Mouse (Mus musculus) layer of hippocampus, adult 11-12 months (tissue): ENCODE data around the gene Mybphl.
A peak's percentile ranks its signal among the peaks of the same experiment; 100 is the strongest.

Experiments
- DNase-seq: peaks from one replicate; pipeline ENCODE4 v3.0.0; 2022; ENCODE audit warnings: low spot score

Gene Mybphl

DNA sequence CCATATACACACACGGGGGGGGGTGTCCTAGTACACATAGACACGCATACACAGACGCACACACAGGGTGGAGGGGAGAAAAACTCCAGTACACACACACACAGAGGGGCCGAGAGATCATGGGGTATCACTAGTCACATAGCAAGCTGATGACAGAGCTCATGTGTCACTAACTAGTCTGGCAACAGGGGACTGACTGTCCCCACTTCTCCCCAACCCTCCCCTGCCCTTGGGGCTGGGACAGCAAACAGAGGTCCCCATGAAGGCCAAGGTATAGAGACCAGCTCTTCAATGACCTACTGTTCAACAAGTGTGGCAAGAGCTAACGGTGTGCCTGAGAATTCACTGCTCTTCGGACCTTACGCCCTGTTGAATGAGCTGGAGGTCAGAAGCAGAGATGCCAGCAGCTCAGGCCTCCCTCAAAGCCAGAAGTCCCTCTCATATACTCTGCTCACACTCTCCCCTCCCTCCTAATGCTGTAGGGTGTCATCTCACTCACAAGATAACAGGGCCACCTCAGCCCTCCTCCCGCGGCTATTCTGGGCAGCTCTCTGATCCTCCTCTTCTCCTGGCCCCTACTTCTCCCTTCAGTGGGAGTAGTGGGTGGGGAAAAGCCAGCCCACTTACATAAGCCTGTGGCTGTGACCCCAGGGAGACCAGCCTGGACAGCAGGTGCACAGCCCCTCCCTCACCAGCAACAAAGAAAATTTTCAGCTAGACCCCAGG, at the start of gene Mybphl:
Gene Mybphl, plus strand, starts transcription at position 642 of the 726 bp plus-strand sequence.
- no peak for DNase-seq

- no peak for DNase-seq
Observed at GRCm38 (mm10) chr3:108318517-108318916, 46.2 kb upstream of the Mybphl start.

- DNase-seq, result no peak
Observed at GRCm38 (mm10) chr3:108321671-108322070, 43.0 kb upstream of the Mybphl start.

- DNase-seq, result no peak
Observed at GRCm38 (mm10) chr3:108322136-108322535, 42.6 kb upstream of the Mybphl start.

- DNase-seq, result no peak
Observed at GRCm38 (mm10) chr3:108322962-108323361, 41.7 kb upstream of the Mybphl start.

- no peak for DNase-seq
Observed at GRCm38 (mm10) chr3:108324837-108325236, 39.9 kb upstream of the Mybphl start.

GRCm38 (mm10) chr3:108325521-108325920, 39.2 kb upstream of the Mybphl start:
- no peak for DNase-seq

GRCm38 (mm10) chr3:108327275-108327674, 37.4 kb upstream of the Mybphl start:
- DNase-seq, result peak; percentile 49

DNA sequence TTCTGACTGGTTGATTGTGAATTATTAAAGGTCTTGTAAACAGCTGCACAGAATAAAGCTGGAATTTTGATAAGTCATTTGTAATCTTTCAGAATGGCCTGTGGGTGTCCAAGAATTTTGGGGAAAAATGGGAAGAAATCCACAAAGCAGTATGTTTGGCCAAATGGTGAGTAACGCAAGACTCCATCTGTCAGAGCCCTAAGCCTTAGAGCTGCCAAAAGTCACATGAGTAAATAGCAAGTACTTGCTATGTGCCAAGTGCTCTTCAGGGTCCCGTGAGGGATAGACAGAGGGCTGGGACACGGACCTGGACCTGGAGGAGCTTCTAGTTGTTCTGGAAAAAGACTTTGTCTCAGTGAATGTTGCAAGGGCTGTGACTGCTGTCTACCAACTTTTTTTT, 36.8 kb upstream of the Mybphl start:
- no peak for DNase-seq

- DNase-seq, result peak; percentile 53
Observed at GRCm38 (mm10) chr3:108328441-108328841, 36.3 kb upstream of the Mybphl start.

DNA sequence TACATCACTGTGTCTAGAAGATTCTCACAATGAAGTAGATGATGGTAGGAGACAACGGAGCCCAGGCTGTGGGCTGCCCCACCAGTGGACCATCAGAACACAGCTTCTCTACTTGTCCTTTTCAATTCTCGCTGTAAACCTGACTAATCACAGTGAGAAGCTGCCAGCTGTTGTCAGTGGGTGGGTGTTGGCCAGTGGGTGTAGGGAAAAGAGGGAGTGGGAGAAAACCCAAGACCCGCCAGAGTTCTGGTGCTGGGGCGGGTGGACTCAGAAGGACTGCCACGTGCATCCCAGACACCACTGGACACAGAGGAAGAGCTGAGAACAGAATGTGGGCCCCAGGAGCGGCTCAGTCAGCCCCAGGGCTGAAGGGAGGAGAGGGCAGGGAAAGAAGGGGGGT, 33.9 kb upstream of the Mybphl start:
- DNase-seq, result no peak

DNA sequence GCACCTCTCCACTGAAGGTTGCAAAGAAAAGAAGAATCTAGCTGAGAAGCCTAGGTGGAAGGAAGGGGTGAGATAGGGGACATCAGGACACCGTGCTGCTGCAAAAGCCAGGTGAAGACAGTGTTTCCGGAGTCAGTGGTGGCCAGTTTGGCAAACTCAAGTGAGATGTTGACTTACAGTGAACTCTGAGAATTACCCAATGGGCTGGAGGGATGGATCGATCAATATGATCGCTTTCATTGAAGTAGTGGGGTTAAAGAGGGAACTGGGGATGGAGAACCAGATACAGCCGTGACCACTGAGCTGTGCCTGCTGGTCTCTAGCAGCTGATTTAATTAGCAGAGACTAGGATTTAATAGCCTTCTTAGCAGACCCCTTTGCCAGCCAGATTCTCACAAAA, 27.8 kb upstream of the Mybphl start:
- DNase-seq, result no peak

DNA sequence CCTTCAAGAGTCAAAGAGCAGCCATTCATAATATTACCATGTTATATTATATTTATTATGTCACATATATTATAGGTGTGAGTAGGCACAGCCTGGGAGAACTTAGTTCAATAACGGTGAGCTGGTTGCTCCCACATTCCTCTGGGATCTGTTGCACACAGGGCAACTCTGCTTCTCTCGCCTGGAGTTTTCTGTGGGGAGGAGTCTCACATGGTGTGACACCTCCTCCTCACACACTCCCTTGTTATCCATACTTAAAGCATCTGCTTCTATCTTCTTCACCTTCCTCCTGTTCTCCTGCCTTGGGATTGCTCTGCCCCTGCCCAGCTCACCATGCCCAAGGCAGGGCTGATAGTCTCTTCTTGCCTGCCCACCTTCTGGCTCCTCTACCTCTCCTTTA, 23.7 kb upstream of the Mybphl start:
- no peak for DNase-seq

GRCm38 (mm10) chr3:108342185-108342584, 22.5 kb upstream of the Mybphl start:
- no peak for DNase-seq

GRCm38 (mm10) chr3:108345855-108346254, 18.9 kb upstream of the Mybphl start:
- DNase-seq, result no peak

DNA sequence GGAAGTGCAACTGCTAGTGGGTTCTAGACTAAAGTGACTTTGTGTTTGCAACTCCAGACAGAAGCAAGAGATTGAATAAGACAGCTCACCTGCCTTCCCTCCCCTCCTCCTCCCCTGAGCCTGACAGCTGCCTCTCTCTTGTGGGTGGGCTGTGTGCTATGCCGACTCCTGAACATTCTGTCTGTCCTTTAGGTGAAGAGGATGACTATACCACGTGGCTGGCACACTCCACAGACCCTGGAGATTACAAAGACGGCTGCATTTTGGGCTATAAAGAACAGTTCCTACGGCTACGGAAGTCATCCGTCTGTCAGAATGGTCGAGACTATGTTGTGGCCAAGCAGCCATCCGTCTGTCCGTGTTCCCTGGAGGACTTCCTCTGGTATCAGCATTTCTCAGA, 16.3 kb upstream of the Mybphl start:
- DNase-seq, result no peak

- no peak for DNase-seq
Observed at GRCm38 (mm10) chr3:108355245-108355644, 9.5 kb upstream of the Mybphl start.

DNA sequence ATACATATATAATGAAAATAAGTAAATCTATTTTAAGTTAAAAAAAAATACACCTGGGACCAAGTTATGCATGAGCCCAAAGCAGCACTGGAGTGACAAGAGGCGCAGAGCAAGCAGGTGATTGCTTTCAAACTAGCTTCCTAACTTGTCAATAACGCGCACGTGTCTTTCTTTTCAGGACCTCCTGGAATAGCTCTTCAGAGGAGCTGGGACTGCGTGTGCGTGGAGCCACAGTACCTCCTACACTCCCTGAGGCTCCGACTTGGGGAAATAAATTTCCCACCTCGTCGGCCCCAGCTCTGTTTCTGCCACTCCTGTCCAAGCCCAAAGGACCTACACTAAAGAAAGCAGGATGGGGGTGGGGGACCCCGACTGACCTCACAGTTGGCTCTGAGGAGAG, 7.7 kb upstream of the Mybphl start:
- DNase-seq, result no peak

- peak; percentile 64 for DNase-seq
Observed at GRCm38 (mm10) chr3:108358445-108358844, 6.3 kb upstream of the Mybphl start.

DNA sequence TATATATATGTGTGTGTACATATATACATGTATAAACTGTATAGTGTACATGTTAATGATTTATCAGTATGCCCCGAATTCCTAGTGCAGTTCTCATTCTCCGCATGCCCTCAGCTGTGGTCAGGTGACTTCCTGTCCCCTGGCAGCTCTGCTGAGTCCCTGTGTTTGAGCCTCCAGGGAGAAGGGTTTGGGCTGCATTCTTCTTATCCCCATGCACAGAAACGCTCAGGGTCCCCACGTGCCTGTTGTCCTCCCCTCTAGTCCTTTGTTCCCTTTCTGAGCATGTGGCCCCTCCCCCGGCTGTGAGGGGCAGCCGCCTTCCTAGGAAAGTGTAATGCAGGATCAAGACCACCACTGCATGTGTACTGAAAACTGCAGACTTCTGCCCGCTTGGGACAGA, 3.8 kb upstream of the Mybphl start:
- DNase-seq, result no peak

GRCm38 (mm10) chr3:108363626-108364025, 1.1 kb upstream of the Mybphl start:
- no peak for DNase-seq

- no peak for DNase-seq
Observed at GRCm38 (mm10) chr3:108367173-108367572, 2.5 kb downstream of the Mybphl start.

GRCm38 (mm10) chr3:108367828-108368227, 3.1 kb downstream of the Mybphl start:
- DNase-seq, result no peak

DNA sequence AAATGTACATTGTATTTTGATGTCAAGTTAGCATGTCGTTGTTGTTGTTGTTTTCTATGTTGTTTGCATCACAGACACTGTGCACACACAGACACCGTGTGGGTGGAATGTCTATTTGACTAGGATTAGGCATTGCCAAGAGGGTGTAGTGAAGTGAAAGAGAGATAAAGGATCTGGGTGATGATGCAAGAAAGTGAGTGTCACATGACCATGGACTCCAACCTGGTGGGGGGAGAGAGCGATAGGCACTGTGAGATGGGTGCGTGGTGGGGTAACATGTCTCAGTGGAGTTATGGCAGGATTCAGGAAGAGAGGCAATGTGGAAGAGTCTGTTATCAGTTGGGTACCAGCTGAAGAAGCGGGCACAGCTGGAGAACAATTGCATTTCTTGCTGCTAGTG, 4.0 kb downstream of the Mybphl start:
- no peak for DNase-seq
